Mouse (Mus musculus) liver, embryonic 14.5 days (tissue): ENCODE results near the gene Ston2. TPM values are rescaled to one million over a fixed set of nuclear protein-coding genes. Genes with fewer than 3 reads are reported as not detected.

Source experiments
- ATAC-seq: fragments of 200-750 bp; cut with Nextera tagmentation; 2 replicates; pipeline ENCODE4 v1.8.0; 2017; ENCODE audit warnings: moderate number of reproducible peaks, mild to moderate bottlenecking, moderate library complexity; ENCODE audit not compliant: insufficient read depth
- DNase-seq, 3 experiments: peaks; one replicate each; pipeline ENCODE4 v3.0.0-alpha.2; 2012 to 2013; ENCODE audit warnings: low read depth in 3 of 3, low spot score in 3 of 3
- H3K27ac ChIP-seq: fragments of 300-500 bp; sonication (generic); 2 replicates; pipeline ENCODE4 v1.5.1; 2014; ENCODE audit warnings: moderate library complexity, mild to moderate bottlenecking, control low read depth, inconsistent platforms
- H3K27me3 ChIP-seq: fragments of 300-500 bp; sonication (generic); 2 replicates; pipeline ENCODE4 v1.6.1; 2014; ENCODE audit warnings: mild to moderate bottlenecking, low read length, moderate library complexity; ENCODE audit not compliant: control insufficient read depth, insufficient read depth
- H3K36me3 ChIP-seq: fragments of 300-500 bp; sonication (generic); replicated peaks from 2 replicates; pipeline ENCODE4 v1.6.1; 2014; ENCODE audit warnings: low read depth; ENCODE audit not compliant: control insufficient read depth, insufficient read depth
- H3K4me1 ChIP-seq, 2 experiments: fragments of 200-500 bp in 1 of 2; fragments of 300-500 bp in 1 of 2; sonication (generic) in 1 of 2; replicated peaks; 2 replicates each; pipeline ENCODE4 v1.6.1; 2012 to 2014; ENCODE audit warnings: antibody characterized with exemption in 1 of 2, inconsistent platforms in 1 of 2, low read length in 1 of 2; ENCODE audit not compliant: control insufficient read depth in 2 of 2, insufficient read depth in 2 of 2
- H3K4me2 ChIP-seq: fragments of 300-500 bp; sonication (generic); 2 replicates; pipeline ENCODE4 v1.6.1; 2014; ENCODE audit warnings: low read depth, mild to moderate bottlenecking, control low read depth, moderate library complexity
- H3K4me3 ChIP-seq, 2 experiments: fragments of 200-500 bp in 1 of 2; fragments of 300-500 bp in 1 of 2; sonication (generic) in 1 of 2; 2 replicates each; pipeline ENCODE4 v1.5.1; 2012 to 2014; ENCODE audit warnings: low read depth in 2 of 2, low read length in 2 of 2, mild to moderate bottlenecking in 2 of 2, control low read depth in 1 of 2, inconsistent platforms in 1 of 2, moderate library complexity in 1 of 2; ENCODE audit not compliant: insufficient read depth in 1 of 2
- H3K9ac ChIP-seq: fragments of 300-500 bp; sonication (generic); replicated peaks from 2 replicates; pipeline ENCODE4 v1.6.1; 2014; ENCODE audit warnings: mild to moderate bottlenecking, control low read depth, moderate library complexity
- H3K9me3 ChIP-seq: fragments of 300-500 bp; sonication (generic); 2 replicates; pipeline ENCODE4 v1.6.1; 2016; ENCODE audit warnings: low read length, mixed read lengths; ENCODE audit not compliant: control insufficient read depth
- CTCF ChIP-seq: IDR thresholded peaks from 2 replicates; pipeline ENCODE4 v1.5.1; 2016; ENCODE audit warnings: antibody characterized with exemption, low read depth, control low read depth
- EP300 ChIP-seq: IDR thresholded peaks from 2 replicates; pipeline ENCODE4 v1.6.1; 2016; ENCODE audit warnings: antibody characterized with exemption, low read depth
- whole genome bisulfite sequencing: fragments of 180-500 bp; shearing (Covaris S2); extraction: QIAGEN DNeasy Blood & Tissue Kit; methylation state at CpG from one replicate; pipeline ENCODE4 v1.1.7; 2014; ENCODE audit not compliant: insufficient replicate concordance; 5-methylcytosine and 5-hydroxymethylcytosine counted together
- polyA plus RNA-seq, 2 experiments: library from polyadenylated mRNA; depleted of rRNA in 1 of 2; stranded (reverse) in 1 of 2; unstranded in 1 of 2; fragments of >200 nt; fragmentation: Nextera tagmentation in 1 of 2; extraction: Ambion mirVana in 1 of 2; gene quantifications; 2 replicates each; pipeline versions ENCODE4 v1.2.1 to v1.2.3; 2012 to 2014

The Ston2 gene
- polyA plus RNA-seq, 2 experiments = 15.4 to 26.6 TPM

DNA sequence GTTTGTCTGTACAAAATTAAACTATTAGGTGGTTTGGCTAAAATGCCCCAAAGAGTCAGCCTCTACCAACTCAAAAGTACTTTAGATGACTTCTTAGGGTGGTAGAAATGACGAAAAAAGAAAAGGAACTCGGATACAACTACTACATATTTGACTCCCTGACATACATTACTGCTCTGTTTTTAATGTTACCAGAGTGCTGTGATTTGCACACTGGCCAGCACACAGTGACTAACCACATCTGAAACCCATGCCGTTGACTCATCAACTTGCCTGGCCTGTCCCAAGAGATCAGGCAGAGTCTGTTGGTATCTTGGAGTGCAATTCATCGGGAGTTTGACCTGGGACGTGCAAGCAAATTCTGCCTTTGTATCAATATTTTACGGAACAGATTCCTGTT is 197.5 kb downstream of the Ston2 start:
- no peak for DNase-seq
- peak overlapping the region; percentile 86 for H3K27ac ChIP-seq
- no peak for ATAC-seq
- H3K4me3 ChIP-seq = peak overlapping the region; percentile 74 to 84
- H3K9me3 ChIP-seq = no peaks in the 10 kb centered on the region
- H3K4me1 ChIP-seq = peaks cover 13 to 15% of the 10 kb centered on the region in 2 experiments
- H3K4me2 ChIP-seq = peak overlapping the region; percentile 85
- H3K9ac ChIP-seq = peak overlapping the region; percentile 90
- no peaks in the 10 kb centered on the region for H3K27me3 ChIP-seq
- 21% methylated on average over 6 of the region's 6 CpGs for WGBS
- peaks cover 3% of the 10 kb centered on the region for H3K36me3 ChIP-seq
- no peak for TF ChIP-seq CTCF
- TF ChIP-seq EP300 = no peak

DNA sequence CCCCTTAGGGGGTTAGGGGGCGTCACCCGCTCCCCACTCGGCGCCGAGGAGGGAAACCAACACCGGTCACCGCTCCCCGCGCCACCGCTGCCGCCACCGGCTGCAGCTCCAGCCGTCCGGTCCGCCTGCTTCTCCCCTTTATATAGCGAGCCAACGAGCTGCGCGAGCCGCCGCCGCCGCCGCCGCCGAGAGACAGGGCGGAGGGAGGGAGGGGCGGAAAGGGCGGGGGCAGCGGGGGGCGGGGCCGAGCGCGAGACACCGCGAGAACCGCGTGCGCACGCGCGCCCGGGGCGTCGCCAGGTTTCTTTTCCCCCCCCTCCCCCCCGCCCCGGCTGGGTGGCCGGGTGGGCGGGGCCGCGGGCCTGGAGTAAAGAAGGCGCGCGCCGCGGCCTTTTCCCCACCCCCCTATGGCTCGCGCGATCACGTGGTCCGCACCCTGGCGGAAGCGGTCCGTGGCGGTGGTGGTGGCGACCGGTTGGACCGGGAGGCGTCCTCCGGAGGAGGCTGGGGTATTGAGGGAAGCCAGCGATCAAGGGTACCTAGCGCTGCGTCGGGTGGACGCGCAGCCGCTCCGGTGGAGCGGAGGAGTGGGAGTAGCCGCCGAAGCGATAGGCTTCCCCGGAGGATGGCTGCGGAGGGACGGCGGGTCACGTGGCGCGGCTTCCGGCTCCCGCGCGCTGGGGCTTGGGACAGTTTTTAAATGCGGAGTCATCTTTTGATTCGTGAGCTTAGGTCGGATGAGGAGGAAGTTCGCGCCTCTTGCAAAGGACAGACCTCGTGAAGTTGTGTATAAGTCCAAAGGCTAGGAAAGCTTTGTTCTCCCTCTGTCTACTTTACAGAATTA is 198.1 kb downstream of the Ston2 start, which contains the start of gene Gtf2a1:
Gene Gtf2a1, minus strand, starts transcription at position 641 of the 844 bp plus-strand sequence.
- H3K4me3 ChIP-seq = peak within 1 kb of the TSS; percentile 74 to 99
- WGBS = under 1% methylated on average over 58 of the region's 99 CpGs
- peaks cover 8% of the 10 kb centered on the region for H3K36me3 ChIP-seq
- DNase-seq (peak; percentile 89 to 91 (median 90)), ATAC-seq (peak; percentile 84)
- TF ChIP-seq EP300 = peak; percentile 60
- 0 out of 2 replicates have a peak, but pooled peaks have one; percentile 10 for TF ChIP-seq CTCF
- H3K9me3 ChIP-seq = no peaks in the 10 kb centered on the region
- peak within 1 kb of the TSS; percentile 99 for H3K9ac ChIP-seq
- H3K4me2 ChIP-seq = peak within 1 kb of the TSS; percentile 88
- peak within 1 kb of the TSS; percentile 92 for H3K27ac ChIP-seq
- H3K27me3 ChIP-seq = no peaks in the 10 kb centered on the region
- H3K4me1 ChIP-seq = peaks cover 14 to 15% of the 10 kb centered on the region in 2 experiments

DNA sequence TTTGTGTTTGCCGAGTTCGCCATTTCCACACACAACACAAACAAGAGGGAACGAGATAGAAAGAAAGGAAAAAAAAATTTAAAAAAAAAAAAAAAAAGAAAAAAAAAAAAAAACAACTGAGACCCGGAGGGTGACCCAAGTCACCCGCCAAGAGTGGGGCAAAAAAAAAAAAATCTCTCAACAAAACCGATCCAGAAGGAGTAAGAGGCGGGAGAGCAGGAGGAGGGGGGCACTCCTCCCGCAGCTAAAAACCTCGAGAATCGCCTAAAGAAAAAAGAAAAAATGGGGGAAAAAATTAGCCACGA is 198.7 kb downstream of the Ston2 start:
- H3K4me3 ChIP-seq = peak overlapping the region; percentile 70 to 99
- no peaks in the 10 kb centered on the region for H3K27me3 ChIP-seq
- DNase-seq (no peak), ATAC-seq (no peak)
- peaks cover 15% of the 10 kb centered on the region in 2 experiments for H3K4me1 ChIP-seq
- peak overlapping the region; percentile 92 for H3K27ac ChIP-seq
- WGBS = 0% methylated on average over 10 of the region's 11 CpGs
- H3K9ac ChIP-seq = peak overlapping the region; percentile 99
- H3K4me2 ChIP-seq = peak overlapping the region; percentile 88
- H3K36me3 ChIP-seq = peaks cover 13% of the 10 kb centered on the region
- no peak for TF ChIP-seq EP300
- TF ChIP-seq CTCF = no peak
- H3K9me3 ChIP-seq = no peaks in the 10 kb centered on the region

DNA sequence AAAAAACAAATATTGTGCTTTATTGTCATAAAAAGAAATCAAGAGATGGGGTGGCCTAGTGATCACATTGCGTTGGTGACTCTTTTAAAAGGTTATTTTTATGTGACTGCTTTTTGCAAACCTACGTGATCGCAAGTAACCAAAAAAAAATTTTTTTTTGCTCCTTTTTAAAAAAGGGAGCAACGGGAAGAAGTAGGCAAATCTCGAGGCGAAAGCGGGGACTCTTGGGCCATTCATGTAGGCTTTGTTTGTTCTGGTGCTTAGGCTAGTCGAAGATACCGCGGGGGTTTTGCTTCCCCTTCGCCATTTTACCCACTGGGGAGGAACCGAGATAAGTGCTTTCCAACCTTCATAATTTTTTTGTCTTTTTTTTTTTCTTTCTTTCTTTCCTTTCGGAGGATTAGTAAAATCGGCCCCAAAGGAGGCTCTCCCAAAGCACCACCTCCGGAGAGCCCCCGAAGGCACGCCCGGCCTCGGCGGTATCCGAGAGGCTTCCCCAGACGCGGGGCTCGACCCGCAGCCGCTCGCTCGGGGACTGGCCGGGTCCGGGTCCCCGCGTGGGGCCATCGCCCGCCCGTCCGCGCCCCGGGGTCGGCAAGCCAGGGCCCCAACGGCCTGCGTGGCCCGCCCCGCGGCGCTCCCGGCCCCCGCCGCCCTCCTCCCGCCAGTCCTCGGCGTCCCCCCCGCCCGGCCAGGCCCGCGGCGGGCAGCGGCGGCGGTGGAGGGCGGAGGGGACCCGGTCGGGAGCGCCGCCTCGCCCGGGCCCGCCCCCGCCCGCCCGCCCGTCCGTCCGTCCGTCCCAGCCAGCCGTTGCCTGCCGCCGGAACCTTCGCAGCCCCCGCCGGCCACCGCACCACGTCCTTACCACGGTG is 199.3 kb downstream of the Ston2 start:
- Histone ChIP-seq H3K4me1 (peaks cover 15% of the 10 kb centered on the region in 2 experiments), H3K36me3 (peaks cover 18% of the 10 kb centered on the region), H3K4me2 (peak overlapping the region; percentile 88), H3K4me3 (peak overlapping the region; percentile 96 to 99), H3K27me3 (no peaks in the 10 kb centered on the region), H3K27ac (peak overlapping the region; percentile 92), H3K9ac (peak overlapping the region; percentile 99), H3K9me3 (no peaks in the 10 kb centered on the region)
- under 1% methylated on average over 67 of the region's 83 CpGs for whole genome bisulfite sequencing
- DNase-seq (peak in 1 of 3 experiments; percentile 49), ATAC-seq (peak; percentile 51)
- TF ChIP-seq EP300 (no peak), CTCF (no peak)
